Comparison of ENCODE assay signal across 8 mouse cellular contexts in the genomic region with DNA sequence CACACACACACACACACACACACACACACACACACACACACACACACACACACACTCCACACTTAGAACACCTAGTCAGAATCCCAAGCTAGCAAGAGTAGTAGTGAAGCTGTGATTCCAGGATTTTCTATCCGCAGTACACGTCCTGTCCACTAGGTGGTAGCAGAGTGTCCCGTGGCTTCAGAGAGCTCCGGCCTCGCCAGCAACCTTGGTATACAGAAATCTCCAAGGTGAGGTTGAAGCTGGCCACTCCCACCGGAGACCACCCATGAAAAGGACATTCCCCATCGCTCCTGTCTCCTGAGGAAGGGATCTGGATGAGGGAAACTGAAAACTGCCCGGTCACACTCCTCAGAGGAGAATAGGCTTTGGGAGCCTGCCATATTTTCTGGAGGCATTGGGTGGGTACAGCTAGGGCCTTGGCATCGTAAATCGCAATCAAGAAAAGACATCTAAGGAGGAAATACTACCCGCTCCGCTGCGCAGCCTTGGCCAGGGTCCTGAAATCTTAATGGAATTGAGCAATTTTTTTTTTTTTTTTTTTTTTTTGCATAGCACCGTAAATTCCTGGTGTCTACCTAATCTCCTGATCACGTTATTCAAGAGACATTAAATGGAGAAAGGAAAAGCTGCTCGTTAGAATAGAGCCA.
DNase-seq lines count a peak whose midpoint lies in the region; ATAC-seq lines count a peak whose summit lies in the region.

No protein-coding gene starts in this region.

- H3K9ac ChIP-seq in midbrain, embryonic 15.5 days: no peak overlapping the region

- DNase-seq in midbrain, embryonic 10.5 days (ENCODE audit: low spot score): peak; percentile 56
- peak; percentile 80 for DNase-seq in ZHBTc4 (ENCODE audit: low read depth, low spot score)
- peak; percentile 75 for DNase-seq in embryo, embryonic 10 days (ENCODE audit: low spot score)
- DNase-seq in kidney, adult 18-20 months: peak; percentile 80
- DNase-seq in left cerebral cortex, postnatal 36 days (ENCODE audit: low spot score in 2 of 2): peak; percentile 66 to 70
- DNase-seq in ovary, postnatal 36 days (ENCODE audit: low spot score): peak; percentile 48

- no peak overlapping the region for H3K27ac ChIP-seq in midbrain, embryonic 10.5 days (replicated peaks)
- H3K27ac ChIP-seq in midbrain, embryonic 15.5 days: no peak overlapping the region

- H3K9me3 ChIP-seq in midbrain, embryonic 10.5 days (replicated peaks): no peaks in the 10 kb centered on the region
- H3K9me3 ChIP-seq in midbrain, embryonic 15.5 days: no peaks in the 10 kb centered on the region

- 39% methylated on average over 16 of the region's 16 CpGs for WGBS in midbrain, embryonic 10.5 days
- WGBS in midbrain, embryonic 15.5 days: 35% methylated on average over 16 of the region's 16 CpGs

- no peak for ATAC-seq in midbrain, embryonic 15.5 days (replicated peaks)
- ATAC-seq in inflammation-experienced regulatory T-cells, adult 6 months: no peak

- no peak overlapping the region for H3K4me2 ChIP-seq in midbrain, embryonic 15.5 days

- H3K27me3 ChIP-seq in midbrain, embryonic 10.5 days (ENCODE audit: low read depth, poor library complexity, severe bottlenecking): peaks cover 29% of the 10 kb centered on the region
- peaks cover 12% of the 10 kb centered on the region; the same call in 1 of the 2 replicates for H3K27me3 ChIP-seq in midbrain, embryonic 15.5 days (replicated peaks)

- intact Hi-C loops in left cerebral cortex, postnatal 36 days (cut with DNase I): loop anchor here (5.0 kb wide), 1 partner anchor 126 kb away; no protein-coding TSS in a partner anchor

- H3K4me1 ChIP-seq in midbrain, embryonic 10.5 days: peaks cover 24% of the 10 kb centered on the region
- H3K4me1 ChIP-seq in midbrain, embryonic 15.5 days: peaks cover 15% of the 10 kb centered on the region

- H3K36me3 ChIP-seq in midbrain, embryonic 10.5 days: no peaks in the 10 kb centered on the region
- H3K36me3 ChIP-seq in midbrain, embryonic 15.5 days (replicated peaks): no peaks in the 10 kb centered on the region

- H3K4me3 ChIP-seq in midbrain, embryonic 10.5 days: no peak overlapping the region
- no peak overlapping the region for H3K4me3 ChIP-seq in midbrain, embryonic 15.5 days
